Mouse (Mus musculus): ENCODE results near the gene Sox10. TPM values are rescaled to one million over a fixed set of nuclear protein-coding genes. Genes with fewer than 3 reads are reported as not detected.

Sox10 gene
- polyA plus RNA-seq, 1 experiment = 3.6 TPM

- no peak for DNase-seq
- TF ChIP-seq POLR2A (IDR thresholded peaks at IDR 0.05; ENCODE audit: borderline replicate concordance, extremely low read depth, low read depth, low read length) (no peak), CTCF (IDR thresholded peaks at IDR 0.05; ENCODE audit: insufficient read depth, low read length) (no peak)
- Histone ChIP-seq H3K4me1 (ENCODE audit: control insufficient read depth, insufficient read depth, low read length) (peaks cover 5% of the 10 kb centered on the region; the same call in 1 of the 2 replicates), H3K4me3 (replicated peaks; ENCODE audit: extremely low read depth, low read depth, low read length) (no peak overlapping the region)
- 77% methylated on average over 8 of the region's 8 CpGs for WGBS
These were observed 30.5 kb upstream of the Sox10 start for GRCm38 (mm10) chr15:79195492-79195891.

- TF ChIP-seq CTCF (IDR thresholded peaks at IDR 0.05; ENCODE audit: insufficient read depth, low read length) (no peak), POLR2A (IDR thresholded peaks at IDR 0.05; ENCODE audit: borderline replicate concordance, extremely low read depth, low read depth, low read length) (no peak)
- DNase-seq = no peak
- Histone ChIP-seq H3K4me1 (ENCODE audit: control insufficient read depth, insufficient read depth, low read length) (peaks cover 5% of the 10 kb centered on the region; the same call in 1 of the 2 replicates), H3K4me3 (replicated peaks; ENCODE audit: extremely low read depth, low read depth, low read length) (no peak overlapping the region)
- WGBS = 83% methylated on average over 2 of the region's 2 CpGs
These were observed 29.9 kb upstream of the Sox10 start for GRCm38 (mm10) chr15:79194946-79195345.

- 61% methylated on average over 9 of the region's 9 CpGs for WGBS
- DNase-seq = no peak
- TF ChIP-seq POLR2A (IDR thresholded peaks at IDR 0.05; ENCODE audit: borderline replicate concordance, extremely low read depth, low read depth, low read length) = no peak
- no peak for TF ChIP-seq CTCF (IDR thresholded peaks at IDR 0.05; ENCODE audit: insufficient read depth, low read length)
- peaks cover 5% of the 10 kb centered on the region; the same call in 1 of the 2 replicates for H3K4me1 ChIP-seq (ENCODE audit: control insufficient read depth, insufficient read depth, low read length)
- H3K4me3 ChIP-seq (replicated peaks; ENCODE audit: extremely low read depth, low read depth, low read length) = no peak overlapping the region
These were observed 29.0 kb upstream of the Sox10 start for GRCm38 (mm10) chr15:79194048-79194447.

- peak overlapping the region; percentile 35 for H3K4me3 ChIP-seq (replicated peaks; ENCODE audit: extremely low read depth, low read depth, low read length)
- DNase-seq = peak; percentile 25
- peaks cover 5% of the 10 kb centered on the region; the same call in 1 of the 2 replicates for H3K4me1 ChIP-seq (ENCODE audit: control insufficient read depth, insufficient read depth, low read length)
- no peak for TF ChIP-seq POLR2A (IDR thresholded peaks at IDR 0.05; ENCODE audit: borderline replicate concordance, extremely low read depth, low read depth, low read length)
- TF ChIP-seq CTCF (IDR thresholded peaks at IDR 0.05; ENCODE audit: insufficient read depth, low read length) = no peak
- WGBS = 25% methylated on average over 27 of the region's 27 CpGs
These were observed 28.1 kb upstream of the Sox10 start for GRCm38 (mm10) chr15:79192885-79193845.

GRCm38 (mm10) chr15:79192450-79192849 is 27.4 kb upstream of the Sox10 start:
- H3K4me3 ChIP-seq (replicated peaks; ENCODE audit: extremely low read depth, low read depth, low read length) = no peak overlapping the region
- no peak for DNase-seq
- WGBS = 91% methylated on average over 6 of the region's 6 CpGs
- no peak for TF ChIP-seq POLR2A (IDR thresholded peaks at IDR 0.05; ENCODE audit: borderline replicate concordance, extremely low read depth, low read depth, low read length)
- TF ChIP-seq CTCF (IDR thresholded peaks at IDR 0.05; ENCODE audit: insufficient read depth, low read length) = no peak
- H3K4me1 ChIP-seq (ENCODE audit: control insufficient read depth, insufficient read depth, low read length) = peaks cover 5% of the 10 kb centered on the region; the same call in 1 of the 2 replicates

GRCm38 (mm10) chr15:79191426-79191825 is 26.4 kb upstream of the Sox10 start:
- Histone ChIP-seq H3K4me3 (replicated peaks; ENCODE audit: extremely low read depth, low read depth, low read length) (no peak overlapping the region), H3K4me1 (ENCODE audit: control insufficient read depth, insufficient read depth, low read length) (peaks cover 5% of the 10 kb centered on the region; the same call in 1 of the 2 replicates)
- 95% methylated on average over 2 of the region's 2 CpGs for WGBS
- no peak for TF ChIP-seq CTCF (IDR thresholded peaks at IDR 0.05; ENCODE audit: insufficient read depth, low read length)
- no peak for TF ChIP-seq POLR2A (IDR thresholded peaks at IDR 0.05; ENCODE audit: borderline replicate concordance, extremely low read depth, low read depth, low read length)
- DNase-seq = no peak

- no peak for DNase-seq
- H3K4me3 ChIP-seq (replicated peaks; ENCODE audit: extremely low read depth, low read depth, low read length) = no peak overlapping the region
- no peaks in the 10 kb centered on the region for H3K4me1 ChIP-seq (ENCODE audit: control insufficient read depth, insufficient read depth, low read length)
- TF ChIP-seq POLR2A (IDR thresholded peaks at IDR 0.05; ENCODE audit: borderline replicate concordance, extremely low read depth, low read depth, low read length) = no peak
- no peak for TF ChIP-seq CTCF (IDR thresholded peaks at IDR 0.05; ENCODE audit: insufficient read depth, low read length)
- 92% methylated on average over 8 of the region's 8 CpGs for WGBS
These were observed 22.8 kb upstream of the Sox10 start for GRCm38 (mm10) chr15:79187819-79188218.

- no peaks in the 10 kb centered on the region for H3K4me1 ChIP-seq (ENCODE audit: control insufficient read depth, insufficient read depth, low read length)
- 31% methylated on average over 10 of the region's 10 CpGs for WGBS
- H3K4me3 ChIP-seq (replicated peaks; ENCODE audit: extremely low read depth, low read depth, low read length) = no peak overlapping the region
- no peak for DNase-seq
- TF ChIP-seq POLR2A (IDR thresholded peaks at IDR 0.05; ENCODE audit: borderline replicate concordance, extremely low read depth, low read depth, low read length) (no peak), CTCF (IDR thresholded peaks at IDR 0.05; ENCODE audit: insufficient read depth, low read length) (no peak)
These were observed 20.2 kb upstream of the Sox10 start for GRCm38 (mm10) chr15:79185213-79185612.

GRCm38 (mm10) chr15:79176905-79177304 is 11.9 kb upstream of the Sox10 start:
- DNase-seq = no peak
- 75% methylated on average over 6 of the region's 6 CpGs for WGBS
- TF ChIP-seq CTCF (IDR thresholded peaks at IDR 0.05; ENCODE audit: insufficient read depth, low read length) (no peak), POLR2A (IDR thresholded peaks at IDR 0.05; ENCODE audit: borderline replicate concordance, extremely low read depth, low read depth, low read length) (no peak)

More at GRCm38 (mm10) chr15:79176905-79177304, 11.9 kb upstream of the Sox10 start:
- Histone ChIP-seq H3K4me1 (ENCODE audit: control insufficient read depth, insufficient read depth, low read length) (no peaks in the 10 kb centered on the region), H3K4me3 (replicated peaks; ENCODE audit: extremely low read depth, low read depth, low read length) (no peak overlapping the region)
